Mouse (Mus musculus): ENCODE data around the gene Surf1. TPM values are rescaled to one million over a fixed set of nuclear protein-coding genes. Genes with fewer than 3 reads are reported as not detected.

Surf1 gene
- 98.5 TPM for polyA plus RNA-seq (2017; shearing (Covaris generic))

GRCm38 (mm10) chr2:26915927-26916728, at the start of gene Surf1, which contains the start of gene Surf2:
TSS of gene Surf1 (minus strand) at chr2:26916530.
TSS of gene Surf2 (plus strand) at chr2:26916367.

GRCm38 (mm10) chr2:26963923-26964723, 47.8 kb upstream of the Surf1 start, which contains the start of gene Rexo4:
TSS of gene Rexo4 (minus strand) at chr2:26964386.

GRCm38 (mm10) chr2:26933304-26934055, 17.1 kb upstream of the Surf1 start, which contains the start of the genes Surf4 and Stkld1:
TSS of gene Surf4 (minus strand) at chr2:26933928.
TSS of gene Stkld1 (plus strand) at chr2:26934047.

GRCm38 (mm10) chr2:26910124-26910993, 6.0 kb downstream of the Surf1 start, which contains the start of the genes Med22 and Rpl7a:
TSS of gene Med22 (minus strand) at chr2:26910677.
TSS of gene Rpl7a (plus strand) at chr2:26910764.

GRCm38 (mm10) chr2:26902467-26903220, 13.7 kb downstream of the Surf1 start, which contains the start of gene Surf6:
TSS of gene Surf6 (minus strand) at chr2:26902879.

GRCm38 (mm10) chr2:26864879-26865278, 51.5 kb downstream of the Surf1 start, which contains the start of gene Abo:
TSS of gene Abo (minus strand) at chr2:26864979.

Other genes with a start within 250 kb of the Surf1 start
- gene Lcn4, start 245.2 kb downstream of the Surf1 start, polyA plus RNA-seq (2017; shearing (Covaris generic)) = 0.93 TPM
- not detected for gene Abo, start 51.6 kb downstream of the Surf1 start, polyA plus RNA-seq (2017; shearing (Covaris generic))
- 41.9 TPM for gene Surf6, start 13.7 kb downstream of the Surf1 start, polyA plus RNA-seq (2017; shearing (Covaris generic))
- gene Med22, start 5.9 kb downstream of the Surf1 start, polyA plus RNA-seq (2017; shearing (Covaris generic)) = 29.2 TPM
- gene Rpl7a, start 5.8 kb downstream of the Surf1 start, polyA plus RNA-seq (2017; shearing (Covaris generic)) = 243 TPM
- 74.5 TPM for gene Surf2, start 163 bp downstream of the Surf1 start, polyA plus RNA-seq (2017; shearing (Covaris generic))
- gene Surf4, start 17.4 kb upstream of the Surf1 start, polyA plus RNA-seq (2017; shearing (Covaris generic)) = 157 TPM
- 0.37 TPM for gene Stkld1, start 17.5 kb upstream of the Surf1 start, polyA plus RNA-seq (2017; shearing (Covaris generic))
- gene Rexo4, start 47.9 kb upstream of the Surf1 start, polyA plus RNA-seq (2017; shearing (Covaris generic)) = 75.0 TPM
- 0.07 TPM for gene Adamts13, start 56.9 kb upstream of the Surf1 start, polyA plus RNA-seq (2017; shearing (Covaris generic))
- 37.7 TPM for gene Cacfd1, start 93.4 kb upstream of the Surf1 start, polyA plus RNA-seq (2017; shearing (Covaris generic))
- 0.95 TPM for gene Slc2a6, start 111.5 kb upstream of the Surf1 start, polyA plus RNA-seq (2017; shearing (Covaris generic))
- not detected for gene Mymk, start 155.6 kb upstream of the Surf1 start, polyA plus RNA-seq (2017; shearing (Covaris generic))
- 0.74 TPM for gene Adamtsl2, start 162.8 kb upstream of the Surf1 start, polyA plus RNA-seq (2017; shearing (Covaris generic))
- 0.55 TPM for gene Fam163b, start 226.0 kb upstream of the Surf1 start, polyA plus RNA-seq (2017; shearing (Covaris generic))
- not detected for gene Dbh, start 248.7 kb upstream of the Surf1 start, polyA plus RNA-seq (2017; shearing (Covaris generic))

Data from CD4-positive, CD25-positive, alpha-beta regulatory T cell (primary cell).